Mouse (Mus musculus) forebrain, embryonic 13.5 days (tissue): ENCODE results near the gene Tanc2. TPM values are rescaled to one million over a fixed set of nuclear protein-coding genes. Genes with fewer than 3 reads are reported as not detected.

Source experiments
- ATAC-seq: fragments of 200-750 bp; cut with Nextera tagmentation; 2 replicates; pipeline ENCODE4 v1.8.0; 2017
- H3K27ac ChIP-seq: fragments of 300-500 bp; sonication (generic); 2 replicates; pipeline ENCODE4 v1.5.1; 2015; ENCODE audit warnings: inconsistent platforms, mild to moderate bottlenecking, moderate library complexity
- H3K27me3 ChIP-seq: fragments of 300-500 bp; sonication (generic); 2 replicates; pipeline ENCODE4 v1.6.1; 2015; ENCODE audit warnings: mild to moderate bottlenecking, inconsistent platforms
- H3K36me3 ChIP-seq: fragments of 300-500 bp; sonication (generic); 2 replicates; pipeline ENCODE4 v1.6.1; 2015; ENCODE audit warnings: mild to moderate bottlenecking, inconsistent platforms; ENCODE audit not compliant: poor library complexity, severe bottlenecking
- H3K4me1 ChIP-seq: fragments of 300-500 bp; sonication (generic); 2 replicates; pipeline ENCODE4 v1.6.1; 2015; ENCODE audit warnings: inconsistent platforms
- H3K4me2 ChIP-seq: fragments of 300-500 bp; sonication (generic); 2 replicates; pipeline ENCODE4 v1.6.1; 2015; ENCODE audit warnings: inconsistent platforms, mild to moderate bottlenecking, moderate library complexity
- H3K4me3 ChIP-seq: fragments of 300-500 bp; sonication (generic); 2 replicates; pipeline ENCODE4 v1.5.1; 2015; ENCODE audit warnings: mild to moderate bottlenecking, inconsistent platforms
- H3K9ac ChIP-seq: fragments of 300-500 bp; sonication (generic); 2 replicates; pipeline ENCODE4 v1.6.1; 2015; ENCODE audit warnings: mild to moderate bottlenecking, inconsistent platforms
- H3K9me3 ChIP-seq: fragments of 300-500 bp; sonication (generic); replicated peaks from 2 replicates; pipeline ENCODE4 v1.6.1; 2016; ENCODE audit warnings: inconsistent platforms
- WGBS: fragments of 180-500 bp; shearing (Covaris S2); methylation state at CpG from one replicate; pipeline ENCODE4 v1.1.7; 2015; 5-methylcytosine and 5-hydroxymethylcytosine counted together
- polyA plus RNA-seq: library from polyadenylated mRNA; unstranded; fragments of >200 nt; fragmentation: Nextera tagmentation; extraction: Ambion mirVana; gene quantifications from 2 replicates; pipeline ENCODE4 v1.2.1, GENCODE M21; 2015

Tanc2 gene
- polyA plus RNA-seq, 1 experiment from 2014 or later, result 17.4 TPM

DNA sequence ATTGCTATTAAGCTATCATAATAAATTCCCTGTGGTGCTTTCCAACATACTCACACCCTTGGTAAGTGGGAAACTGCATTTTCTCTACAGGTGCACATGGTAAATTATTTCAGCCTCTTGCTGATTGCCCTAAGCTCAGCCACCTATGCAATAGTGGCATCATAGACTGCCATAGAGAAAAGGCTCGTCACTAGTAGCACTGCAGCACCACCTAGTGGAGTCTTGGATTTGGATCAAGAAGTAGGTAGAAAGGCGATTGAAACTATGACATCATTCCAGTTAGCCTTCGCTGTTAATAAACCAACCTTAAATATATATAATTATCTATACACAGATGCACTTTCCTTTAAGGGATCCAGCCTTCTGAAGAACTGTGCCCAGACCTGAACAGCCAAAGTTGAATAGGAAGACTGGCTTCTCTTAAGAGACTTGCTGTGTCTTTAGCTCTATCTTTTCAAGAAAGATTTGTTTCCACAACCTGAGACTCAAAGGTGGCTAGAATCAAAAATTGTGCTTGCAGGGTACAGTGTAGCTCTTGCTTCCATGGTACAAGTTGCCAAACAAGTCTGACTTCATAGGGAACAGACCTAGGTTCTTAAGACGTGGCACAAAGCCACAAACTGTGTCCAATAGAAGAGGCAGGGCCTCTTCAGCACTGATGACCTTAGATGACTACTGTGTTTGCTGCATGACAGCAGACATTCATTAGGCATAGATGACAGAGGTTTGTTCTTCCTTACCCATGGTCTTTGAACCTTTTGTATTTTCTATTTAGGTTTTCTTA is 322.0 kb downstream of the Tanc2 start:
- Histone ChIP-seq H3K4me3 (no peak overlapping the region), H3K4me2 (no peak overlapping the region), H3K27me3 (no peaks in the 10 kb centered on the region), H3K9ac (no peak overlapping the region), H3K36me3 (peaks cover 27% of the 10 kb centered on the region), H3K4me1 (no peaks in the 10 kb centered on the region), H3K9me3 (no peaks in the 10 kb centered on the region), H3K27ac (no peak overlapping the region)
- 36% methylated on average over 4 of the region's 4 CpGs for WGBS
- peak; percentile 75 for ATAC-seq

DNA sequence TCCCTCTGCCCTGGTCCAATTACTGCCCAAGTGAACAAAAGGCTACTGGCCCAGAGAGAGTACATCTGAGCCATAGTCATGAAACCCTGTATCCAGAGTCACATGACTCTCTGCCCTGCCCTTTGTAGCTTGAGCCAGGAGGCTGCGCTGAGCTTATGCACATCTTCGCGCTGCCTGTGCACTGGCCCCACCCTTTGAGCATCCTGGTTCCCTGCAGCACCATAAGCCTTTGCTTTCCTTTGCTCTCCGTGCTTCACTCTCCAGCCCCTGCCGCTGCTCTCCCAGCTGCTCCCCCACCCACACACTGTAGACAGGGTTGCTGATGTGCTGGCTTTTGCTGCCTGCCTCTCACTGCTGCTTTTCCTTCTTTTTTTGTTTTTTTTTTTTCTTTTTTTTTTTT is 323.8 kb downstream of the Tanc2 start:
- WGBS, result 51% methylated on average over 5 of the region's 5 CpGs
- peaks cover 39% of the 10 kb centered on the region for H3K36me3 ChIP-seq
- ATAC-seq, result no peak
- no peaks in the 10 kb centered on the region for H3K4me1 ChIP-seq
- no peaks in the 10 kb centered on the region for H3K9me3 ChIP-seq
- H3K4me3 ChIP-seq, result no peak overlapping the region
- H3K9ac ChIP-seq, result no peak overlapping the region
- H3K4me2 ChIP-seq, result no peak overlapping the region
- H3K27me3 ChIP-seq, result no peaks in the 10 kb centered on the region
- H3K27ac ChIP-seq, result no peak overlapping the region

DNA sequence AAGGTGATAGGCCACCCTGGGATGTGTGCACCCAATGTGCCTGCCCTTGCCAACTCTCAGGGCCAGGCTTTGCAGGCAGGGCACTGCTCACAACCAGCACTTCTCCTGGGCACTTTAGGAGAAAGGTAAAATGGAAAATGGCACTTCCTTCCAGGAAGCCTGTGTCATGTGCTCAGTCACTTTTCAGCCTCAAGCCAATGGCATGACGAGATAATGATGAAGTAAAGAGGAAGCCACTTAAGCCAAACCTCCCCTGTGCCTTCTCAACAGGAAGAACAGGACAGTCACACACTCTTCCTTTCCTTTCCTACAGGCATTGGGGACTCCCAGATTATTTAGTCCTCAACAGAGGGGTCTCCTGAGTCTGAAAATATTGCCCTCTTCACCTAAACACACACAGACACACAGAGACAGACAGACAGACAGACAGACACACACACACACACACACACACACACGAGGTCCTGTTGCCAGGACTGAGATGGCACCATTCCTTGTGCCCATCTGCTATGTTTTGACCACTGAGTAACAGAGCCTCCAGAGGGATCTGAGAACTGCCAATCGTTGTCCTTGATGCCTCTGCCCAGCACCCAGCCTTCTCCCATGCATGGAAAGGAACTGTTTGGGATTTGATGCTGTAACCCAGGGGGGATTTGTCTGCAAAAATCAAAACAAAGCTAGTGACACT is 330.5 kb downstream of the Tanc2 start:
- 87% methylated on average over 3 of the region's 3 CpGs for WGBS
- no peak overlapping the region for H3K4me2 ChIP-seq
- peaks cover 63% of the 10 kb centered on the region for H3K36me3 ChIP-seq
- H3K4me3 ChIP-seq, result no peak overlapping the region
- no peaks in the 10 kb centered on the region for H3K9me3 ChIP-seq
- H3K9ac ChIP-seq, result no peak overlapping the region
- H3K27ac ChIP-seq, result no peak overlapping the region
- ATAC-seq, result no peak
- no peaks in the 10 kb centered on the region for H3K4me1 ChIP-seq
- H3K27me3 ChIP-seq, result no peaks in the 10 kb centered on the region

DNA sequence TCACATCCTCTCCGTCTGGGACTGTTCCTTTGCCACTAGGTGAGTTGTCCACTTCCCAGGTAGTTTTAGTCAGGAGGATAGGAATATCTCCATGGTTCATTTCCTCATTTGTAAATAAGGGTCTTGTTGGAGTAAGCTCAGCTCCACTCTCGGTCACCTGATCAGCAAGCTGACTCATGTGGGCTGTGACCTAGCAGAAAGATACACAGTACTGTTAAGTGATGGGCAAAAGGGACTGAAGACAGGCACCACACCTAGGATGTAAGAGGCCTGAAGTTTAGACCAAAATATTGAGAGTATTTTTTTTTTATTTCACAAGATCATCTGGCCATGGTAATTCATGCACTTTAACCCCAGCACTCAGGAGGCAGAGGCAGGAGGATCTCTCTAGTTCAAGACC is 331.1 kb downstream of the Tanc2 start:
- Histone ChIP-seq H3K36me3 (peaks cover 63% of the 10 kb centered on the region), H3K4me1 (no peaks in the 10 kb centered on the region), H3K27ac (no peak overlapping the region), H3K9me3 (no peaks in the 10 kb centered on the region), H3K4me3 (no peak overlapping the region), H3K9ac (no peak overlapping the region), H3K27me3 (no peaks in the 10 kb centered on the region), H3K4me2 (no peak overlapping the region)
- WGBS, result 90% methylated on average over 2 of the region's 2 CpGs
- no peak for ATAC-seq

DNA sequence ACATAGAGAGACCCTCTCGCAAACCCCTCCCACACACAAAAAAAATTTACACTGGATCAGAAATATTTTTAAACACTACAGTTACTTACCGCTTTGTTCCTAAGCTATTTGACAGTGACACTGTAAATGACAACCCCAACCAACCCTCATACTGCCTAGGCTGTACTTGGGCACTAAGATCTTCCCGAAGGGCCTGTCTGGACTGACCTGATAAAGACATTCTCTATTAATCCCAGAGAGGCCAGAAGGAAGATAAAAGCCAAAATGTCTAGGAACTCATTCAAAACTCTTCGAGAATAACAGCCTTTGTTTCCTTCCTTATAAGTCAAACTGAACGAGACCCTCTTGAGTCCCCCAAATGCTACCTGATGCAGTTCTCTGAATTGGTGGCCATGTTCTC is 331.5 kb downstream of the Tanc2 start:
- WGBS, result 94% methylated on average over 5 of the region's 5 CpGs
- H3K4me2 ChIP-seq, result no peak overlapping the region
- no peaks in the 10 kb centered on the region for H3K9me3 ChIP-seq
- ATAC-seq, result no peak
- no peaks in the 10 kb centered on the region for H3K27me3 ChIP-seq
- no peak overlapping the region for H3K9ac ChIP-seq
- H3K4me1 ChIP-seq, result no peaks in the 10 kb centered on the region
- H3K4me3 ChIP-seq, result no peak overlapping the region
- no peak overlapping the region for H3K27ac ChIP-seq
- peaks cover 59% of the 10 kb centered on the region for H3K36me3 ChIP-seq

DNA sequence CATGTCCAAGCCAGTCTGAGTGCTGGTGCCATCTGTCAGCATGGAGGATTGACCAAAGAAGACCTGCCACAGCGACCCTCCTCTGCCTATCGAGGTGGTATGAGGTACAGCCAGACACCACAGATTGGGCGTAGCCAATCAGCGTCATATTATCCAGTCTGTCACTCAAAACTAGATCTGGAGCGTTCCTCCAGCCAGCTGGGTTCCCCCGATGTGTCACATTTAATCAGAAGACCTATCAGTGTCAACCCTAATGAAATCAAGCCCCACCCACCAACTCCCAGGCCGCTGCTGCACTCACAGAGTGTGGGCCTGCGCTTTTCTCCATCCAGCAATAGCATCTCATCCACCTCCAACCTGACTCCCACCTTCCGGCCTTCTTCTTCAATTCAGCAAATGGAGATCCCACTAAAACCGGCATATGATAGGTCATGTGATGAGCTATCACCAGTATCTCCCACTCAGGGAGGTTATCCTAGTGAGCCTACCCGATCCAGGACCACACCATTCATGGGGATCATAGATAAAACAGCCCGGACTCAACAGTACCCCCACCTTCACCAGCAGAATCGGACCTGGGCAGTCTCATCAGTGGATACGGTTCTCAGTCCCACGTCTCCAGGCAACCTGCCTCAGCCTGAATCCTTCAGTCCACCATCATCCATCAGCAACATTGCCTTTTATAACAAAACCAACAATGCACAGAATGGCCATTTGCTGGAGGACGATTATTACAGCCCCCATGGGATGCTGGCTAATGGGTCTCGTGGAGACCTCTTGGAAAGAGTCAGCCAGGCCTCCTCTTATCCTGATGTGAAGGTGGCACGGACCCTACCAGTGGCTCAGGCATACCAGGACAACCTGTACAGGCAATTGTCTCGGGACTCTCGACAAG is 333.2 kb downstream of the Tanc2 start:
- Histone ChIP-seq H3K27ac (no peak overlapping the region), H3K4me1 (peaks cover 5% of the 10 kb centered on the region), H3K4me2 (no peak overlapping the region), H3K36me3 (peaks cover 46% of the 10 kb centered on the region), H3K27me3 (no peaks in the 10 kb centered on the region), H3K4me3 (no peak overlapping the region), H3K9me3 (no peaks in the 10 kb centered on the region), H3K9ac (no peak overlapping the region)
- WGBS, result 89% methylated on average over 20 of the region's 20 CpGs
- no peak for ATAC-seq

DNA sequence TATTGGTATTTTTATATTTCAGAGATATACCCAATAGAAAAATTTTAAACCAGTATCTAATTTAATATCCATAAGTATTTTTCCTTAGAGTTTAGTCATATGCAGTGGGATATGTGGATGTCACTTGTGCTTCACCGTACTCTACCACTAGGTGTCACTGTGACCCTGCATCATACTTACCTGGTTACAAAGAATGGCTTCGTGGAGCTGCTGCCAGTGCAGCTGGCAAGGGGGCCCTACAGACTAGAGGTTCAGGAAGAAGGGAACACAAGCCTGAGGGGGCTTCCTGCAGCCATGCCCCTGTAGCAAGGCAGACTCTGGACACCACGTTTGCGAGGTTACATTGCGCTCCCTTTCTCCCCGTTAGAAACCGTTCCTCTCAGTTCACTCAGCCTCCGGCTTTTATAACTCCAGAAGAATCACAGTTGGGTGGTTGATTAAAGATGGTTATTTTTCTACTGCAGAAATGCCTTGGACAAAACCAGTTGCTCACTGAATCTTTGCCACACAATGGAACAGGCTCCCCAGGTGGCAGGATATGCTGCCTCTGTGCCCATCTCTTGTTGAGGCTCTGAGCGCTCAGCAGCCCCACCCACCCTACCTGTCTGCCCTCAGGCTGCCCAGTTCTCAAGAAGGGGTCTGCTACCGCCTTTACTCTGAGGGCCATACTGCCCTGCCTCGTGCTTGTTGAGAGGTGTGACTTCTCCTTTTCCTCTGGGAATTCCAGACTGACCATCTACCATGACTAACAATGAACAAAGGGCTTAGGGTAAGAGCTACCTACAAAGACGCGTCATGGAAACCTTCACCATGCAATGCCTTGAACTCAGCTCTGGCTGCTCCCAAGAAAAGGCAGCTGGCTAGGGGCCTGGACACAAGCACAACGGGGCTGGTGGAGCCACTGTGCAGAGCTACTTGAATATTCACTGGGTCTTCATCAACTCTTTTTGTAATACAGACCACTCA is 337.6 kb downstream of the Tanc2 start:
- peak; percentile 84 for ATAC-seq
- 57% methylated on average over 14 of the region's 14 CpGs for WGBS
- Histone ChIP-seq H3K27me3 (no peaks in the 10 kb centered on the region), H3K9me3 (no peaks in the 10 kb centered on the region), H3K4me3 (no peak overlapping the region), H3K36me3 (peaks cover 17% of the 10 kb centered on the region), H3K4me1 (peaks cover 5% of the 10 kb centered on the region), H3K4me2 (no peak overlapping the region), H3K27ac (peak overlapping the region; percentile 19; the same call in 1 of the 2 replicates), H3K9ac (no peak overlapping the region)

DNA sequence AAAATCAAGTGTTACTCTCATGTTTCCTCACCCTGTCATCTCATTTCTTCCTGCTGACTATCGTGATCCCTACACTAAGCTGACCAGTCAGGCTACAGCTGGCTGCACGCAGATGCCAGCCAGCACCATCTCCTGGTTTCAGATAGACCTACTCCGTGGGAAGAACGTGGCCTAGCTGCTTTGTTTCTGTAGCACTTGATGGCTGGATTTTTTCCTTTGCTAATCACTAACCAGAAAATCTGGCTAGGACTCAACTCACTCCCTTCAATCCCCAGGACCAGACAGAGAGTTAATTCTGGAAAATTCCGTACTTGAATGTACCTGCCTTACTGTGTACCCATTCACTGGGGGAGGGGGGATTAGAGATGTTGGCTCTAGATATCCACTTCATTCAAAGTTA is 338.4 kb downstream of the Tanc2 start:
- no peak overlapping the region for H3K9ac ChIP-seq
- no peaks in the 10 kb centered on the region for H3K9me3 ChIP-seq
- no peak overlapping the region for H3K27ac ChIP-seq
- H3K4me2 ChIP-seq, result no peak overlapping the region
- H3K36me3 ChIP-seq, result peaks cover 9% of the 10 kb centered on the region
- no peak for ATAC-seq
- no peaks in the 10 kb centered on the region for H3K27me3 ChIP-seq
- WGBS, result 72% methylated on average over 5 of the region's 5 CpGs
- H3K4me3 ChIP-seq, result no peak overlapping the region
- peaks cover 5% of the 10 kb centered on the region for H3K4me1 ChIP-seq

DNA sequence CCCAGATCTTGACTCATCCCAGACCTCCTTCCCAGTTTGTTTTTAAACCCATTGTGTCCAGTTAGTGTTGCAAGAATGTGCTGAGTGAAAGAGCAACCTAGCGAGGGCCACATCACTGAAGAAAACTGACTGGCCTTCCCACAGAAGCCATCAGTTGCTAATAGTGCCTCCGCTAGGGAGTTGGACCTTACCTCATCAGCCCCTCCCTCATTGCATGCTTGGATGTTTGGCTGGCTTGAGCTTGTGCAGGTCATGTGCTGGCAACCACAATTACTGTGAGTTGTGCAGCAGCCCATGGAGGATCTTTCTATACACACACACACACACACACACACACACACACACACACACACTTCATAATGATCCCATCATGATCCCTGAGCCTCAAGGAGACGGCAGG is 341.6 kb downstream of the Tanc2 start:
- peaks cover 5% of the 10 kb centered on the region for H3K4me1 ChIP-seq
- H3K27ac ChIP-seq, result no peak overlapping the region
- H3K36me3 ChIP-seq, result no peaks in the 10 kb centered on the region
- 85% methylated on average over 3 of the region's 3 CpGs for WGBS
- no peak overlapping the region for H3K4me3 ChIP-seq
- ATAC-seq, result no peak
- H3K4me2 ChIP-seq, result no peak overlapping the region
- H3K9ac ChIP-seq, result no peak overlapping the region
- no peaks in the 10 kb centered on the region for H3K9me3 ChIP-seq
- no peaks in the 10 kb centered on the region for H3K27me3 ChIP-seq

DNA sequence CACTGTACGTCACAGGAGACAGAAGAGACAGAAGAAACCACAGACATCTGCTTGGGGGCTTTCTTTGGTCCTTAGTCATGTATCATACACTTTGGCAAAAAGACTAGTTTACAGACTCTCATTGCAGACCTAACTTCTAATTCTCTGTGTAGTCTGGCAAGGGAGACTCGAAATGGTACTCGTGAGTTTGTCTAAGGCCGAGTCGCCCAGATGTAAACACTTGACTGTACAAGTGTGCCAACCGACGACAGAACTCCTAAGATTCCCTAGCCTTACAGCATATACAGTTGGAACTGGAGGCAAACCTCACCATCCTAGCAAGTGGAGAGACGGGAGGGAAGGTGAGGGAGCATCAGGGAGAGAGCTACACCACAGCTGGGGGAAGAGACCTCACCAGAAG is 344.0 kb downstream of the Tanc2 start:
- Histone ChIP-seq H3K4me2 (no peak overlapping the region), H3K36me3 (no peaks in the 10 kb centered on the region), H3K27ac (no peak overlapping the region), H3K4me1 (peaks cover 3% of the 10 kb centered on the region; the same call in 1 of the 2 replicates), H3K27me3 (no peaks in the 10 kb centered on the region), H3K9ac (no peak overlapping the region), H3K4me3 (no peak overlapping the region), H3K9me3 (no peaks in the 10 kb centered on the region)
- 86% methylated on average over 8 of the region's 8 CpGs for WGBS
- ATAC-seq, result no peak

DNA sequence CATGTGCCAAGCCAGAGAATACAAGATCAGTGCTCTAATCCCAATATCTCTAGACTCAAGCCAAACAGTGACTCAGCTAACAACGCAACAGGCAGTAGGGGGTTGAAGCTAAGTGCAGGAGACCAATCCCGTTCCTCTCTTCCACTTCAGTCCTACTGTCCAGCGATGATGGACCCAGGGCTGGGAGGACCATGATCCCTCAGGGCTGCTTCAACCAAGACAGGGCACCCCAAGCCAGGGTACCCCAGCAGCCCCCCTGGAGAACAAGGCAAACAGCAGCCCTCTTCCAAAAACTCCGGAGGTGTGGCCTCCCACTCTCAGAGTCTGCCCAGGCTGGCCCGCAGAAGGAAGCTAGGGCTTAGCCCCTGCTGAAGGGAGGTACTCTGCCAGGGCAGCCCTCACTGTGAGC is 344.5 kb downstream of the Tanc2 start:
- H3K36me3 ChIP-seq, result no peaks in the 10 kb centered on the region
- H3K27me3 ChIP-seq, result no peaks in the 10 kb centered on the region
- 71% methylated on average over 5 of the region's 5 CpGs for WGBS
- H3K4me2 ChIP-seq, result no peak overlapping the region
- peaks cover 4% of the 10 kb centered on the region; the same call in 1 of the 2 replicates for H3K4me1 ChIP-seq
- no peak overlapping the region for H3K27ac ChIP-seq
- H3K4me3 ChIP-seq, result no peak overlapping the region
- ATAC-seq, result no peak
- H3K9ac ChIP-seq, result no peak overlapping the region
- H3K9me3 ChIP-seq, result no peaks in the 10 kb centered on the region
